In genomic region chr7:16399820-16400688, GRCm38 (mm10) we compare ENCODE assay signal across 7 mouse cellular contexts. TPM values are rescaled to one million over a fixed set of nuclear protein-coding genes. Genes with fewer than 3 reads are reported as not detected.
A peak's percentile ranks its signal among the peaks of the same experiment; 100 is the strongest.
DNase-seq lines count a peak whose midpoint lies in the region; ATAC-seq lines count a peak whose summit lies in the region.

No protein-coding gene starts in this region.

- peaks cover 15% of the 10 kb centered on the region for H3K4me1 ChIP-seq in intestine, embryonic 15.5 days (replicated peaks)
- peaks cover 22% of the 10 kb centered on the region for H3K4me1 ChIP-seq in midbrain, embryonic 11.5 days (ENCODE audit: control insufficient read depth, insufficient read depth, low read length)

- ATAC-seq in intestine, embryonic 15.5 days: peak; percentile 90
- ATAC-seq in midbrain, embryonic 11.5 days (ENCODE audit: low FRiP score): peak; percentile 90

- intact Hi-C loops in gastrocnemius, postnatal 36 days (cut with DNase I): no loop called here
- intact Hi-C loops in left cerebral cortex, postnatal 36 days (cut with DNase I): loop anchor here (2.0 kb wide), 1 partner anchor 215 kb away; the partner anchor contains the start of gene Arhgap35

- peak overlapping the region; percentile 81 for H3K4me2 ChIP-seq in intestine, embryonic 15.5 days (replicated peaks)
- H3K4me2 ChIP-seq in midbrain, embryonic 11.5 days: peak overlapping the region; percentile 96

- WGBS in intestine, embryonic 15.5 days: under 1% methylated on average over 77 of the region's 77 CpGs
- WGBS in midbrain, embryonic 11.5 days: under 1% methylated on average over 76 of the region's 77 CpGs

- no peaks in the 10 kb centered on the region for H3K9me3 ChIP-seq in intestine, embryonic 15.5 days
- no peaks in the 10 kb centered on the region for H3K9me3 ChIP-seq in midbrain, embryonic 11.5 days (ENCODE audit: control insufficient read depth, low read length)

- no peaks in the 10 kb centered on the region for H3K36me3 ChIP-seq in intestine, embryonic 15.5 days
- no peaks in the 10 kb centered on the region for H3K36me3 ChIP-seq in midbrain, embryonic 11.5 days (ENCODE audit: control insufficient read depth, insufficient read depth, low read length)

- peak overlapping the region; percentile 100 for H3K27ac ChIP-seq in intestine, embryonic 15.5 days
- H3K27ac ChIP-seq in midbrain, embryonic 11.5 days (ENCODE audit: low read depth, low read length): peak overlapping the region; percentile 100

- H3K4me3 ChIP-seq in intestine, embryonic 15.5 days (replicated peaks): peak overlapping the region; percentile 86
- peak overlapping the region; percentile 89 for H3K4me3 ChIP-seq in midbrain, embryonic 11.5 days (ENCODE audit: low read depth, low read length)

- DNase-seq in adrenal gland, adult 2 months: peak; percentile 98
- DNase-seq in embryo, embryonic 11.5 days (ENCODE audit: low read depth, low spot score): peak; percentile 97
- DNase-seq in gastrocnemius, postnatal 36 days: peak; percentile 94 to 97
- DNase-seq in left cerebral cortex, postnatal 36 days (ENCODE audit: low spot score in 2 of 2): peak; percentile 98 to 99
- peak; percentile 100 for DNase-seq in midbrain, embryonic 11.5 days (ENCODE audit: low spot score, missing footprints)
- DNase-seq in skeletal muscle tissue, adult 2 months (ENCODE audit: low read depth, low spot score): peak; percentile 99

- H3K27me3 ChIP-seq in intestine, embryonic 15.5 days (replicated peaks): no peaks in the 10 kb centered on the region
- no peaks in the 10 kb centered on the region for H3K27me3 ChIP-seq in midbrain, embryonic 11.5 days (ENCODE audit: control insufficient read depth, insufficient read depth, low read length)

- H3K9ac ChIP-seq in intestine, embryonic 15.5 days: peak overlapping the region; percentile 100
- H3K9ac ChIP-seq in midbrain, embryonic 11.5 days (ENCODE audit: low read length): peak overlapping the region; percentile 100

RNA-seq across cellular contexts. Expression of gene Zc3h4, which starts 0.7 kb away (rescaled TPM):
- total RNA-seq in adrenal gland, adult 2 months (2021): 10 to 100 TPM; 33.0 to 47.7 TPM
- polyA plus RNA-seq in adrenal gland, adult 2 months (2012; rRNA removed): 40.7 and 48.8 TPM in 2 replicates
- total RNA-seq in gastrocnemius, postnatal 36 days (2021): 10 to 100 TPM; 24.9 to 27.1 TPM
- polyA plus RNA-seq in intestine, embryonic 15.5 days (2015; fragmentation: Nextera tagmentation; extraction: Ambion mirVana): 13.8 and 14.4 TPM in 2 replicates
- total RNA-seq in left cerebral cortex, postnatal 36 days (2021): 10 to 100 TPM; 66.3 to 67.7 TPM
- 15.5 and 16.1 TPM in 2 replicates for polyA plus RNA-seq in midbrain, embryonic 11.5 days (2014; fragmentation: Nextera tagmentation; extraction: Ambion mirVana)

RNA-seq across cellular contexts. Expression of gene Sae1, which starts 12.4 kb away (rescaled TPM):
- 10 to 100 TPM; 61.0 to 72.0 TPM for total RNA-seq in adrenal gland, adult 2 months (2021)
- polyA plus RNA-seq in adrenal gland, adult 2 months (2012; rRNA removed): 7.9 and 8.9 TPM in 2 replicates
- total RNA-seq in gastrocnemius, postnatal 36 days (2021): 10 to 100 TPM; 21.4 to 29.2 TPM
- polyA plus RNA-seq in intestine, embryonic 15.5 days (2015; fragmentation: Nextera tagmentation; extraction: Ambion mirVana): 270 and 284 TPM in 2 replicates
- total RNA-seq in left cerebral cortex, postnatal 36 days (2021): 100 to 1,000 TPM; 104 to 111 TPM
- 382 and 395 TPM in 2 replicates for polyA plus RNA-seq in midbrain, embryonic 11.5 days (2014; fragmentation: Nextera tagmentation; extraction: Ambion mirVana)

RNA-seq across cellular contexts. Expression of gene Tmem160, which starts 52.5 kb away (rescaled TPM):
- 10 to 100 TPM; 31.1 to 76.6 TPM for total RNA-seq in adrenal gland, adult 2 months (2021)
- polyA plus RNA-seq in adrenal gland, adult 2 months (2012; rRNA removed): 409 and 528 TPM in 2 replicates
- 10 to 100 TPM; 35.6 to 42.6 TPM for total RNA-seq in gastrocnemius, postnatal 36 days (2021)
- 48.9 and 54.8 TPM in 2 replicates for polyA plus RNA-seq in intestine, embryonic 15.5 days (2015; fragmentation: Nextera tagmentation; extraction: Ambion mirVana)
- 10 to 100 TPM; 62.3 to 85.7 TPM for total RNA-seq in left cerebral cortex, postnatal 36 days (2021)
- polyA plus RNA-seq in midbrain, embryonic 11.5 days (2014; fragmentation: Nextera tagmentation; extraction: Ambion mirVana): 40.0 and 49.2 TPM in 2 replicates

Comparison
In these comparisons a context has a peak if more than half of its experiments do, and no peak if none do; other contexts are left out.
1. Peak in every context shown above with its lines: DNase-seq, ATAC-seq, H3K4me3 ChIP-seq and H3K27ac ChIP-seq.